Mouse (Mus musculus) T-helper 1 cell (primary cell): ENCODE measurements around the gene Abhd8.

Source experiments
- in situ Hi-C: fragments of 300-600 bp; cut with MboI, MseI; formaldehyde crosslinking; loops from one replicate; pipeline ENCODE4 v1.15.1; 2025; ENCODE audit warnings: high pct_unique_total_duplicates

The Abhd8 gene

DNA sequence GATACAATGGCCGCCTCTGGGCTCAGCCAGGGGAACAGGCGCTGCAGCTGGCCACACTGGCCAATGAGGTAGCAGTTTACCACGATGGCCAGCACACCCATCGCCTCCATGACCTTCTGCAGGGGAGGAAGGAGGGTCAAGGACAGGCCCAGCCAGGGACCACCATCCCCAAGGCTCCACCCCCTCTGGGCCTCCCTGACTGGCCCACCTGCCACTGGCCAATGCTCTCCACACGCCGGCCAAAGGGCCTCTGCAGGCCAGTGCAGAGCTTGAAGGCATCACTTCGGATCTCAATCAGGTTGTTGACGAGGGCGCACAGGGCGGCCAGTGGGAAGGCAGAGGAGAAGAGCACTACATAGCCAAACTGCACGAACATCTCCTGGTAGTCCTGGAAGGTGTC lies 15.5 kb upstream of the Abhd8 start:
- in situ Hi-C loops: no loop called here

DNA sequence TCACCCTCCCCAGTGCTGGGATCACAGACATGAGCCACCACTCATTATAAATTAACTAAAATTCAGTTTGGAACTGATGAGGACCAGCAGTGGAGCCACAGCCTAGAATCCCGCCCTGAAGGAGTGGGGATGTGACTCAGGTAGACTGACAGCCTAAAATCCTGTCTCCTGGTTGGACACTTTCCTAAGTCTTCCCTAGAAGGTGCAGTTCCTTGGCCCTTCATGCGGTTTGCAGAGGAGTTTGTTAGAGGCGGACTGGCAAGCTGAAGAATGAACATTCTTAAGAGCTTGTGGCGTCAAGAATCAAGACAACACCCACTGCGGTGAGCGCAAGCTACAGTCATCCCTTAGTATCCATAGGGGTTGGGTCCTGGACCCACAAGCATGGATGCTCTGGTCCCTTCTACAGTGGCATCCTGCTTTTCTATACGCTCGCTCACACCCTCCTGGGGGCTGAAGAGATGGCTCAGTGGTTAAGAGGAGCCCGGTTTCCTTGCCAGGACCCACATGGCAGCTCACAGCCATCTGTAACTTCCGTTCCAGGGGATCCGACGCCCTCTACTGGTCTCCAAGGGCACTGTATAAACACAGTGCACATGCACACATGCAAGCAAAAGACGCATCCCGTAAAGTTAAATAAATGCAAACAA lies 13.9 kb upstream of the Abhd8 start:
- in situ Hi-C loops: no loop called here

DNA sequence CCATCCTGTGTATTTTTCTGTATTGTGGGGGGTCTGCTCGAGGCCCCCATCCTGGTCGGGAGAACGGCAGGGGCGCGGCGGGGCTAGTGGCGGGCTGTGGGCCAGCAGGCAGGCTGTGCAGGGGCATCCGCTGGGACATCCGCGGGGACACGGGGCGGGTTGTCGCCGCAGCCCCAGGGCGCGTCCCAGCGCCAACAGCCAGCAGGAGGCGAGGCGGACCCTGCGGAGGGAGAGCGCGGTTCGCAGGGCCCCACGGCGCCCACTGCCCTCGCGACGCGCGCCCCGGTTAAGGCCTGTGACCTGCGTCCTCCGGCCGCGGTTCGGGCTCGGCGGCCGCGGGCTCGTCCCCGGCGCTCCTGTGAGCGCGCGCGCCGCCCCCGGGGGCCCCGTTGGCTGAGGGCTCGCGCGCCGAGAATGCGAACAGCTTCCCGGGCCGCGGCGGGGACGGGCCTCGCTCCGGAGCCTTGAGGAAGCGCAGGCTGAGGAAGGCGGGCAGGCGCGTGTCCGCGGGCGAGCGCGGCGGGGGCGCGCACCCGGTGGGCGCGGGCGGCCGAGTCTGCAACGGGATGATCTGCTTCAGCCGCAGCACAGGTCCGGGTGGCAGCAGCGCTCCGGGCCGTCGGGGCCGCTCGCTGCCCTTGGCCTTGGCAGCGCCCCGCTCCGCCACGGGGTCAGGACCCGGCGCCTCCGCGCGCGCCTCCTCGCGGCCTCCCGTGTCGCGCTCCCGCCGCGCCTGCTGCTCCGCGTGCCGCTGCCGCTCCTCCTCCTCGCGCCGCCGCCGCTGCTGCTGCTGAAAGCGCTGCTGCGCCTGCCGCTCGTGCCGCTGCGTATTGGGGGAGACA lies 12.9 kb upstream of the Abhd8 start:
- in situ Hi-C loops: no loop called here

DNA sequence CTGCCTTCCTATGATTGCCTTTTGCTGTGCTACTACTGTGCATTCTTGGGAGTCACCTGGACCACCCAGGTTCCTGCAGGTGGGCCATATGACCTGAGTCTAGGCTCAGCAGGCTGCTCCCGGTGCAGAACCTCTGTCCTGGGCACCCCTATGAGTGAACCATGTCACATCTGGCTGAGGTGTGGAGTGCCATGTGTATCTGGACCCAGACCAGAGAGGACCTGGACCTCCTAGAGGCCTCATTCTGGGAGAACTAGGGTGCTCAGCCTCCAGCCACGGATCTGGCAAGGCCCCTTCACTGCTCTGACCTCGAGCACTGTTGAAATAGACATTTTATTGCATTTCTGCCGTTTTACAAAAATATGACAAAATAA lies 12.2 kb upstream of the Abhd8 start:
- in situ Hi-C loops: no loop called here

DNA sequence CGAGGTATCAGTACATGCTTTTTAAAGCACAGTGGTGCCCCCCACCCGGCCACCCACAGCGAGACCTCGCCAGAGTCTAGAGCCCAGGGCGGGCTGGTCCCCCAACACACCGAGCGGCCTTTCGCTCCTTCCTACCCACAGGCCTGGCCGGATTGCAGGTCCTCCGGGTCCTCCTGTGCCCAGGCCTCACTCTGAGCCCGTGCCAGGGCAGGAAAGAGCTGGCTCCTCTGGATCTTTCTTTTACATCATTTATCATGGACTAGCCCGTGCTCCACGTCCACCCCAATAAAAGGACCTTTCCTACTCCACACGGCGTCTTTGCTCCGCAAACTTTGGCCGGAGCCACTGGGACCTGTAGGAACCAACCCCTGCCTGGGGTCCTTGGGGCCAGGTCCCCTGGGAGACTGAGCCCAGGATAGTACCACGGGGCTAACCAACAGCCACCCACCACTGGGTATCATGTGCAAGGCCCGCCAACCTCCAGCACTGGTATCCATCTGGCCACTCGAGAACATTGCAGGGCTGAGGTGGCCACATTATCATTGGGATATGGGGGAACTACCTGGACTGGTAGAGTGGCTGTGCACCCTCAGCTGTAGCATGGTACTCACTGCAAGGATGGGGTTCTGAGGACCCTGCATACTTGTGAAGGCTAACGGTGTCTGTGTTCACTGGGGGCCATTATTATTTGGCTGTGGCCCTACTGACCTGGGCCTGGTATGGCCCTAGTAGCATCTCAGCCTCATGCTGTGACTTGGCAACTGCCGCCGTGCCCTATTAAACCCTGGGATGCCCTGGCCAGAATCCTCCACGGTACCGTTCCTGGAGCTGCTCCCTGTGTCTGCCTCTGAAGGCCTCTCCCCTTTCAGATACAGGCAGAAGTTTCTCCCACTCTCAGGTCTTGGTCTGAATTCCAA lies 11.6 kb upstream of the Abhd8 start:
- in situ Hi-C loops: no loop called here

DNA sequence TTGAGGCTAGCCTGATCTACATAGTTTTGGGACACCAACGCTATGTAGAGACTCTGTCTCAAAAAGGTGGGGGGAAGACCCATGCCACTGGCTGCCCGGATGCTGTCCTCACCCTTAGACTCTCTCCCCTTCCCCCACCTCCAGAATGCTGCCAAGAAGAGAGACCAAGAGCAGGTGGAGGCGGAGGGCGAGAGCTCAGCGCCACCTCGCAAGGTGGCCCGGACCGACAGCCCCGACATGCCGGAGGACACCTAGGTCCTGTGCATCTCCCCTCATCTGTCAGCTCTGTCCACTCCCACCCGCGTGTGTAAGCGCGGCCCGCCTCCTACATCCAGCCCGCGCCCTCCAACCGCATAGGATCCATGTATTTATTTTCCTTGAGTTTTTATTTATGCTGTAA lies 10.9 kb upstream of the Abhd8 start:
- in situ Hi-C loops: no loop called here

DNA sequence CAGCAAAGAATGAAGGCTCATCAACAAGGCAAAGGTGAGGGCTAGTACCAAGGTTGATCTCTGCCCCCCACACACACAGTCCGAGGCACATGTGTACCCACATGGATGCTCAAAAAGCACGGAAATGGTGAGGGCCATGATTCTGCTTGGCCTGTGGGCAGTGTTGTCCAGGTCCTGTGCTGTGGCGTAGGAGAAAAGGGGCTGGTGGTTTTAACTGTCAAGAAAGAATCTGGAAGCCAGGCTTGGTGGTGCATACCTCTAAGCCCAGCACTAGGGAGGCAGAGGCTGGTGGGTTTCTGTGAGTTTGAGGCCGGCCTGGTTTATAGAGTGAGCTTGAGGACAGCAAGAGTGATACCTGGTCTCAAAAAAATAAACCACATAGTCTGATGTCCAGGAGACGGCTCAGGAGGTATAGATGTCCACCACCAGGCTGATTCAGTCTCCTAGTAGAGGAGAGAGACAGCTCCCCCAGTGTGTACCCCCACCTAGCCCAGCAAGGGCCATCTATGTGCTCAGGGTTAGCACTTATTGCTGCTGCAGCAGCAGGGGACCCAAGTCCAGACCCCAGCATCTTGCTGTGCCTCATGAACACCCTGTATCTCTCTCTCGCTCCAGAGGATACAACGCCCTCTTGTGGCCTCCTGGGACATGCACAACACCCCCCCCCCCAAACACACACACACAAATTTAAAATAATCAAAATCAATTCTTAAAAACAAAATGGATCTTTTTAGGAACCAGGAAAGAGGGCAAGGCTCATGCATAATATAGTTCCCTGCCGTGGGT lies 9.3 kb upstream of the Abhd8 start:
- in situ Hi-C loops: no loop called here

DNA sequence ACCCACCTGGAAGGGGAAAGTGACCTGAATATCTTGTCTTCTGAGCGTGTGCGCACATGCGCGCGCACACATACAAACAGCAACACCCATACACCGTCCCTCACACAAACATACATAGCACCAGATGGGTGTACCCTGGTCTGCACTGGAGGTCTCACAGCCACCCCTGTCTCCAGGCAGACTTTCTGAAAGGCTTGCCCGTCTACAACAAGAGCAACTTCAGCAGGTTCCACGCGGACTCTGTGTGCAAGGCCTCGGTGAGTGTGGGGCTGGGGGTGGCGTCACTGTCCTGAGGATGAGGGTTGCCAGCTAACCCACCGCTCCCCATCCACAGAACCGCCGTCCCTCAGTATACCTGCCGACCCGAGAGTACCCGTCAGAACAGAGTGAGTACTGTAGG lies 8.4 kb upstream of the Abhd8 start:
- in situ Hi-C loops: no loop called here

DNA sequence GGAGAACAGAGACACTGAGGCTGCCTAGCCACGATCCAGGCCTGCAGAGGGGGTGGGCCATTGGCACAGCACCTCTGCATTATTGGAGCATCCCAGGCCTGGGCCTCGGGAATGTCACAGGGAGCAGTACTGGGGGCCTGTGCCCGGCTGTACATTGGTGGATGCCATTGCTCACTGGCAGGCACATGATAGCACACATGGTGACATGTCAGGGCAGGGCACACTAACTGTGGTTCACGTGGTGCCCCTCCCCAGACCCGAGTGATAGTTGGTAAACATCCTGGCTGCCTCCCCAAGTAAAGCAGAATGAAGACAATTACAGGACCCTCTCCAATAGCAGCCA lies 7.4 kb upstream of the Abhd8 start:
- in situ Hi-C loops: no loop called here

DNA sequence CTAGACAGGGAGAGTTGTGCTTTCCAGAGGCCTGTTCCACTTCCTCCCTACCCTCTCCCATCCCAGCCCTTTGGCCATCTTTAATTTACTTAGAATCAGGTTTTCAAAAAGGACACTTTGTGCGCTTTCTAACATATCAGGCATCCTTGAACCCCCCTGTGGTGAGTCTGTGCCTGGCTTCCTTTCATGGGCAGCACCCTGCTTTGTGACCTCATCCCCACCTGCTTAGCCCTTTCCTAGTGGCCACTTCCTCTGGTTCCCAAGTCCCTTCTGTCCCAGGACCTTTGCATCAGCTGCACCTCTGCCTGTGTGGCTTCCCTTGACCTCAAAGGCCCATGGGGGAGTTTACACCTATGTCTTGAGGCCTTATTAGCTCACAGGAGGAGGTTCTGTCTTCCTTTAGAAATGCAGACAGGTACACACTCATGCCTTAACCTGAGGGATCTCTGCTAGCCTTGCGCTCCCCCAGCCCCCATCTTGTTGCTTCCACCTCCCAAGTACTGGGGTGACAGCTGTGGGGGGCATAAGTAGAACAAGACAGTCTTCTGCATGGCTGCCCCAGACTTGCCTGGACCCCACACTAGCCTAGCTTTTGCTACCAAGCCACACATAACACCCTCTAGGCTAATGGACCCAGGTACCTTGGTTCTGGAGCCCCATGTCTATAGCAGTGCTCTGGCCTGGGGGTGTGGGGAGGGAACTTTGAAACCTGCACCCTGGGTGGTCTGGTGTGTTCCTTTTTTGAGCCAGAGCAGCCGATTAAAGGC lies 6.9 kb upstream of the Abhd8 start:
- in situ Hi-C loops: no loop called here

DNA sequence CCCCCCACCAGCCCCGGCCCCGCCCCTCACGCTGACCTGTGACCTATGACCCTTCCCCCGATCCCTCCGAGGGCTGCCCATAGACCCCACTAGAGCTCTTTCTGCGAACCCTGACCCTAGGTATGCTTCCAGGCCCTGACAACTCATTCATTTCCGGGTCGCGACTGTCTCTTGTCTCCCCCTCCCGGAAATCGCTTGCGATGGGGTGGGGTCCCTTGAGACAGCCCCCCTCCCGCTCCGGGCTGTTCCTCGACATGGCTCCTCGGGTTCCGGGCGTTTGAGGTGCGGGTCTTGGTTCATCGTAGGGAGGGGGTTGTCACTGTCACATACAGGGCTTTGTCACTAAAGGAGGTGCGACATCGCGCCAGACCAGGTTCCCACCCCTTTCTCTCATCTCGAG lies 6.0 kb upstream of the Abhd8 start:
- in situ Hi-C loops: no loop called here

DNA sequence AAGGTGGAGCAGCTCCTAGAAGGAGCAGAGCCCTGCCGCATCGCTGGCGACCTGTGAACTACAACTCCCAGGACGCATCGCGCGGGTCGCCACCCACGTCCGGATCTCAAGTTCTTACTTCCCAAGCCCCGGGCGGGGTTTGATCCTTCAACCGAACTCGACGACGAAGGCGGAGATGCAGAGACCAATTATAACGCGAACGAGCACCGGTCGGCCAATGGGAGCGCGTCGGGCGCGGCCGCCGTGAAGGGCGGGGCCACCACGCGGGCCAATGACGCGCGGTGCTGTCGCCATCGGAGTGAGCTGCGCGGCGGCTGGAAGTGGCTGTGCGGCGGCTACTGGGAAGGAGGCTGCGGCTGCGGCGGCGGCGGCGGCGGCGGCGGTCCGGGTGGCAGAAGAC lies 5.5 kb upstream of the Abhd8 start, which contains the start of gene Dda1:
TSS of gene Dda1 (plus strand) at position 284 of the 400 bp plus-strand sequence.
- in situ Hi-C loops: no loop called here

DNA sequence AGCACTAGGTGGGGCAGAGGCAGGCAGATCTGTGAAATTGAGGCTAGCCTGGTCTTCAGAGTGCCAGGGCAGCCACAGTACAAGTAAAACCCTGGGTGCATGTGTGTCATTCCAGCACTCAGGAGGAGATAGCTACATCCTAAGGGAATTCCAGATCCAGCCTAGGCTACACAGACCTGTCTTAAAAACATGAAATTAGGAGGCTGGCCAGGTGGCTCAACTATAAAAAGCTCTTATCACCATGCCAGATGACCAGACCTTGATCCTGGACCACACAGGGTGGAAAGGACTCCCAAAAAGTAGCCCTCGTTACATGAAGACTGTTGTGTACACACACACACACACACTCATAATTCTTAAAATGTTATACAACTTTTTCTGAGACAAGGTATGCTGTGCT lies 4.5 kb upstream of the Abhd8 start:
- in situ Hi-C loops: no loop called here

DNA sequence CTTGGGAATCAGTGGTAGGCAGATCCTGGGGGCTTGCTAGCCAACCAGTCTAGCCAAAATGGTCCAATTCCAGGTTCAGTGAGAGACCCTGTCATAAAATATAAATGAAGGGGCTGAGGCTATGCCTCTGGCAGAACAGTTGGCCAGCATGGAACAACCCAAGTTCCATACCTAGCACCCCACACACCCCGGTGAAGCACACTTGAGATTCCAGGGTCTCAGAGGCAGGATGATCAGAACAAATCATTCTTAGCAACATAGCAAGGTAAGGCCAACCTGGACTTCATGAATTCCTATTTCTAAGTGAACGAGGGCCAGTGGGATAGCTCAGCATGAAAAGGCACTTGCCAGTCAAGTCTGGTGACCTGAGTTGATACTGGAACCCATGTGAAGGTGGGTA lies 3.7 kb upstream of the Abhd8 start:
- in situ Hi-C loops: no loop called here

DNA sequence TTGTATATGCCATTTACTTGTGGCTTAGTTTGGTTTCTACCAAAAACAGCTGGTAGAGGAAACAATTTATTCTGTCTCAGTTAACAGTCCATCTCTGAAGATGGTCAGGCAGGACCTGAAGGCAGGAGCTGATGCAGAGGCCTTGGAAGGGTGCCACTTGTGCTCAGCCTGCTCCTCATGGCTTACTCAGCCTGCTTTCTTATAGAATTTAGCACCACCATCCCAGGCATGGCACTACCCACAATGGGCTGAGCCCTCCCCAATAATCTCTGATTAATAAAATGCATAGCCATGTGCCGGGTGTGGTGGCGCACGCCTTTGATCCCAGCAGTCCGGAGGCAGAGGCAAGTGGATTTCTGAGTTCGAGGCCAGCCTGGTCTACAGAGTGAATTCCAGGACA lies 2.7 kb upstream of the Abhd8 start:
- in situ Hi-C loops: no loop called here

DNA sequence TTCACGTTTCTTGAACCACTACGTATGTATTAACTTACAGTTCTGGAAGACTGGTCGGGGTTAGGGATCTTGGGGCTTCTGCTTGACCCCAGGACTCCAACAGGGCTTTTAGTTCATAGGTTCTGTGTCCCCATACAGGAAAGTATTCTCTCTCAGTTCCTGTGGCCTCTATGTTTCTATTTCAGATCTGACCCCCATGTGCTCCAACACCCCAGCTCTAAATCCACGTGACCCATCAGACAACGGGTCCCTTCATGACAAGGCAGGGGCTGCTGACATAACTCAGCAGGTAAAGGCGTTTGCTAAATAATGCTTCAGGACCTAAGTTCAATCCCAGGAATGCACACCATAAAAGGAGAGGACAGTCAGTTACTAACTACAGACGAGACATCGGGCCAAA lies 2.3 kb upstream of the Abhd8 start:
- in situ Hi-C loops: no loop called here

DNA sequence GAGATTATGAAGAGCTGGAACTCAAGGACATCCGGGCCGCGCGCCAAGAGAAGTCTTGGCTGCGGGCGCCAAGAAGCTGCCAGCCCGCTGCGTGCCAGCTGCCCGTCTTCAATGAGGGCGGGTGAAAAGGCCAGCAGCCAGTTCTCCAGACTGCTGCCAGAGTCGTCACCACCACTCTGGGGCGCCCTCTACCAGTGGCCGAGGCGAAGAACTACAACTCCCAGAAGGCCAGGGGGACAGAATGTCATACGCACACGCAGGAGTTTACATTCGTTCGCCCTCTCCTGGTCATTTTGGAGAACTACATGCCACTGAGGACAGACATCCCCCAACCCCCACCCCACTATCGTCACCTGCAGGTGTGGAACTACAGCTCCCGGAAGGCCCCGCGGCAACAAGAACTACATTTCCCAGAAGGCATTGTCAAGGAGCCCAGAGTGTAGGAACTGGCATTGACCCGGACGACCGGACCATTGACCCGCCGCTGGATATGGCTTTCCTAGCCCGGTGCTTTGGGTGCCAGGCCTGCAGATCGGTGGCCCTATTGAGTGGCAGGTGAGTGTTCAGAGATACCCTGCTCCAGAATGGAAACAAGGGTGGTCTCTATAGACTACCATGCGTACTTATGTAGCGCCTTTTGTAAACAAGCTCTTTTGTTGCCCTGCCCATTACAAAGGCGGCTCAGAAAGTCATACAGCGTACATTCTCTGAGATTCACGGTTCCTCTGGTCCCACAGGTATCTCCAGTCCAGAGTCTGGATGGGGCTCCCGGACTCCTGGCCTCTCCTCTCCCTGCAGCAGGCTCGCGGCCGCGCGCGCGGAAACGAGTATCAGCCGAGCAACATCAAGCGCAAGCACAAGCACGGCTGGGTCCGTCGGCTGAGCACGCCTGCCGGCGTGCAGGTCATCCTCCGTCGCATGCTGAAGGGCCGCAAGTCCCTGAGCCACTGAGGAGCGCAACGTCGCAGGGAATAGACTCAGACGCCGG lies 1.4 kb upstream of the Abhd8 start, which contains the start of gene Mrpl34:
TSS of gene Mrpl34 (plus strand) at position 447 of the 988 bp plus-strand sequence.
- in situ Hi-C loops: no loop called here

DNA sequence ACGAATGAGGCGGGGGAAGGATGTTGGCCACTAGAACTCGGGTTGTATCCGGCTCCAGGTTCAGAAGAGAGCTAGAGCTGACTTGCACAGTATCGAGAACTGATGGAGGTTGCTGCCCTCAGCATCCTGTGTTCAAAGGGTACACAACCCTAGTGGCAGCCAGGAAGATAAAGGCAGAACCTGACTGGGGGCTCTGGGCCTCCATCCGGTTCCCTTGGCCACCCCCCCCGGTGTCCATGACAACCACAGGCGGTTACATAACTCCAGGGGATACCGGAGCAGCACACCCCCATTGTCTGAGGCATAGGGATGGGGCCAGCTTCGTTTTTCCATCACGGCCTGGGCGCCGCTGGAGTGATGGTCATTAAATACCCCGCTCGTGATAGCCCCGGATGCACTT lies 669 bp downstream of the Abhd8 start:
- in situ Hi-C loops: no loop called here

DNA sequence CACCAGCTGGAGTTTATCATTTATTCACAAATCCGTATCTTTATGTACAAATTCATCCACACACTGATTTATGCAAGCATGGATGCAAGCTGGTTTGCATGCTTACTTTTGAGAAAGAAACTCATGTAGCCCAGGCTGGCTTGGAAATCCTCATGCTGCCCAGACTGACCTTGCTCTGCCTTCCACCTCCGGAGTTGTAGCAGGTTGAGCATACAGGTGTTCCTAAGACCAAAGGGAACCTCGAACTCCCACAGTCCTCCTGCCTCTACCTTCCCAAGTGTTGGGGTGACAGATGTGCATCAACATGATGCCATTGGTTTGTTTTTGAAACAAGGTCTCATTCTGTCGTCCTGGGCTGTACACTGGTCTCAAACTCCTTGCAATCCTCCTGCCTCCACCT lies 1.3 kb downstream of the Abhd8 start:
- in situ Hi-C loops: no loop called here
